In the genomic region with DNA sequence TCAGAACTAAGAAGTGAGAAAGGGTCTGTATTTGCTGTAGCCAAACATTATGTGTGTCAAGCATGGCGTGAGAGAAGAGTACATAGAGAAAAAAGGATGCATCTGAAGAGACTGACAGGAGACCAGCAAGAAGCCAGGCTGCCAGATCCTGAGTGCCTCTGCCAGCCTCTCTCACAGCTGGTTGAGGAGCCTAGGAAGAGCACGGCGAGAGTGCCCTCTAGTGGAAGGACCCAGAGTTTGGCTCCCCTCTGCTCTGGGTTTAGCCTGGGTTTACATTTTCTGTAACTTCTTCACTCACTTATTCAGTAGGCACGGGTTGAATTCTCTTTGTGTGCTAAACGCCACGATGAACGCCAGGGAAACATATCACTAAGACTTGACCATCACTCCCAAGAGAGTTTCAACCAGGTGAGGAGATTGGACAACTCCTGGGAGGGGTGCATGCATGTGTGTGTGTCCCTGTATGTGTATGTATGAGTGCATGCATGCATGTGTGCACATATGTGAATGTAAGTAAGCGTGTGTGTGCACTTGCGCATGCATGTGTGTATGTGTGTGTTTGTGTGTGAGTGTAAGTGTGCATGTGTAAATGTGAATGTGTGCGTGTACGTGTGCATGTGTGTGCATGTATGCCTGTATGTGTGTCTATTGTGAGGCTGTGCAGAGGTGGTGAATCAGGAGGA, we compare ENCODE assay signal across 8 mouse cellular contexts. TPM values are rescaled to one million over a fixed set of nuclear protein-coding genes. Genes with fewer than 3 reads are reported as not detected.
DNase-seq lines count a peak whose midpoint lies in the region; ATAC-seq and TF ChIP-seq lines count a peak whose summit lies in the region.

No protein-coding gene starts in this region.

- peak; percentile 90 for TF ChIP-seq CTCF in heart, adult 2 months (IDR thresholded peaks at IDR 0.05)

- no peak overlapping the region for H3K27ac ChIP-seq in embryonic facial prominence, embryonic 10.5 days (replicated peaks)
- H3K27ac ChIP-seq in heart, adult 2 months: no peak overlapping the region
- no peak overlapping the region for H3K27ac ChIP-seq in limb, embryonic 12.5 days
- no peak overlapping the region for H3K27ac ChIP-seq in neural tube, embryonic 11.5 days (ENCODE audit: low read depth, low read length)

- no peaks in the 10 kb centered on the region for H3K79me2 ChIP-seq in heart, adult 2 months (replicated peaks; ENCODE audit: control insufficient read depth, insufficient read depth, low read length)

- H3K9ac ChIP-seq in heart, adult 2 months (ENCODE audit: low read depth, low read length): no peak overlapping the region
- H3K9ac ChIP-seq in limb, embryonic 12.5 days (replicated peaks): no peak overlapping the region
- no peak overlapping the region for H3K9ac ChIP-seq in neural tube, embryonic 11.5 days (ENCODE audit: low read length)

- H3K4me1 ChIP-seq in embryonic facial prominence, embryonic 10.5 days: peaks cover 32% of the 10 kb centered on the region
- H3K4me1 ChIP-seq in heart, adult 2 months (ENCODE audit: control insufficient read depth, insufficient read depth, low read length): no peaks in the 10 kb centered on the region
- H3K4me1 ChIP-seq in limb, embryonic 12.5 days (replicated peaks): peaks cover 31% of the 10 kb centered on the region
- H3K4me1 ChIP-seq in neural tube, embryonic 11.5 days (ENCODE audit: control insufficient read depth, insufficient read depth, low read length): no peaks in the 10 kb centered on the region

- no peak overlapping the region for H3K4me3 ChIP-seq in embryonic facial prominence, embryonic 10.5 days
- no peak overlapping the region for H3K4me3 ChIP-seq in heart, adult 2 months
- no peak overlapping the region for H3K4me3 ChIP-seq in limb, embryonic 12.5 days (replicated peaks)
- no peak overlapping the region for H3K4me3 ChIP-seq in neural tube, embryonic 11.5 days (ENCODE audit: low read depth, low read length)

- TF ChIP-seq EP300 in heart, adult 2 months (IDR thresholded peaks at IDR 0.05; ENCODE audit: insufficient read depth, low read depth, low read length): peak; percentile 66; the same call in 1 of the 2 replicates

- no peak for TF ChIP-seq POLR2A in heart, adult 2 months (IDR thresholded peaks at IDR 0.05; ENCODE audit: insufficient read depth, low read depth, low read length)

- peak; percentile 68 for ATAC-seq in limb, embryonic 12.5 days (ENCODE audit: insufficient number of reproducible peaks, insufficient read depth, low FRiP score, low TSS enrichment, low read depth)
- no peak for ATAC-seq in neural tube, embryonic 11.5 days (ENCODE audit: insufficient read depth, low FRiP score, low TSS enrichment)

- H3K4me2 ChIP-seq in limb, embryonic 12.5 days: no peak overlapping the region
- H3K4me2 ChIP-seq in neural tube, embryonic 11.5 days (ENCODE audit: low read depth): no peak overlapping the region

- intact Hi-C loops in heart, adult 2 months (cut with DNase I): loop anchor here (1.0 to 10.0 kb wide), 4 partner anchors 357 to 607 kb away; partner anchors contain the start of gene Casq2

- 45% methylated on average over 11 of the region's 11 CpGs for whole genome bisulfite sequencing in embryonic facial prominence, embryonic 10.5 days
- 35% methylated on average over 11 of the region's 11 CpGs for WGBS in heart, adult 2 months
- 43% methylated on average over 11 of the region's 11 CpGs for WGBS in limb, embryonic 12.5 days
- WGBS in neural tube, embryonic 11.5 days: 49% methylated on average over 11 of the region's 11 CpGs

- no peaks in the 10 kb centered on the region for H3K9me3 ChIP-seq in embryonic facial prominence, embryonic 10.5 days
- H3K9me3 ChIP-seq in limb, embryonic 12.5 days: no peaks in the 10 kb centered on the region
- H3K9me3 ChIP-seq in neural tube, embryonic 11.5 days (ENCODE audit: control insufficient read depth, low read length): no peaks in the 10 kb centered on the region

- no peaks in the 10 kb centered on the region for H3K36me3 ChIP-seq in embryonic facial prominence, embryonic 10.5 days (replicated peaks)
- H3K36me3 ChIP-seq in heart, adult 2 months (ENCODE audit: control insufficient read depth, insufficient read depth, low read length): no peaks in the 10 kb centered on the region
- H3K36me3 ChIP-seq in limb, embryonic 12.5 days: no peaks in the 10 kb centered on the region
- no peaks in the 10 kb centered on the region for H3K36me3 ChIP-seq in neural tube, embryonic 11.5 days (ENCODE audit: control insufficient read depth, insufficient read depth, low read length)

- H3K27me3 ChIP-seq in embryonic facial prominence, embryonic 10.5 days (replicated peaks; ENCODE audit: low read depth, poor library complexity, severe bottlenecking): no peaks in the 10 kb centered on the region
- H3K27me3 ChIP-seq in heart, adult 2 months (ENCODE audit: control insufficient read depth, insufficient read depth, low read length): no peaks in the 10 kb centered on the region
- 0 out of 2 replicates have a peak, but pooled peaks cover 6% of the 10 kb centered on the region for H3K27me3 ChIP-seq in limb, embryonic 12.5 days
- H3K27me3 ChIP-seq in neural tube, embryonic 11.5 days (ENCODE audit: control insufficient read depth, insufficient read depth, low read length): no peaks in the 10 kb centered on the region

- peak; percentile 96 for DNase-seq in 3T3-L1 (ENCODE audit: low read depth, low spot score)
- DNase-seq in adrenal gland, adult 18-20 months (ENCODE audit: low spot score in 2 of 2): peak; percentile 50 to 59
- peak; percentile 81 for DNase-seq in embryonic facial prominence, embryonic 10.5 days (ENCODE audit: low spot score)
- peak; percentile 74 to 77 for DNase-seq in heart, adult 2 months
- DNase-seq in kidney, adult 9 months: peak; percentile 75
- peak; percentile 82 for DNase-seq in neural tube, embryonic 11.5 days (ENCODE audit: low spot score)
- peak; percentile 42 for DNase-seq in thymus, postnatal 14 days

RNA-seq across cellular contexts. Expression of gene Tspan2, which starts 42.4 kb away (rescaled TPM):
- 1 to 10 TPM; 4.8 to 6.9 TPM for total RNA-seq in adrenal gland, adult 18-20 months (2021)
- 7.4 and 7.6 TPM in 2 replicates for polyA plus RNA-seq in embryonic facial prominence, embryonic 10.5 days (2016; fragmentation: Nextera tagmentation; extraction: Ambion mirVana)
- total RNA-seq in heart, adult 2 months (2021): 1 to 10 TPM; 8.4 to 9.4 TPM
- 4.2 and 9.8 TPM in 2 replicates for polyA plus RNA-seq in heart, adult 2 months (2012; rRNA removed)
- polyA plus RNA-seq in limb, embryonic 12.5 days (2016; fragmentation: Nextera tagmentation; extraction: Ambion mirVana): 5.4 and 5.6 TPM in 2 replicates
- 9.8 and 10.4 TPM in 2 replicates for polyA plus RNA-seq in neural tube, embryonic 11.5 days (2014; fragmentation: Nextera tagmentation; extraction: Ambion mirVana)

Comparison
In these comparisons a context has a peak if more than half of its experiments do, and no peak if none do; other contexts are left out.
1. DNase-seq: peak in every context shown above with its lines; median percentile 96 in 3T3-L1; 82 in neural tube, embryonic 11.5 days; 81 in embryonic facial prominence, embryonic 10.5 days; 76 in heart, adult 2 months; 75 in kidney, adult 9 months; 54 in adrenal gland, adult 18-20 months; 42 in thymus, postnatal 14 days.